Mouse (Mus musculus): Measurements from ENCODE around the gene Spast.
"Not testable (repeated sequence)": the region's sequence is repeated elsewhere in the genome, so short reads cannot be mapped to it uniquely, and the experiment has no call there.

Spast gene

DNA sequence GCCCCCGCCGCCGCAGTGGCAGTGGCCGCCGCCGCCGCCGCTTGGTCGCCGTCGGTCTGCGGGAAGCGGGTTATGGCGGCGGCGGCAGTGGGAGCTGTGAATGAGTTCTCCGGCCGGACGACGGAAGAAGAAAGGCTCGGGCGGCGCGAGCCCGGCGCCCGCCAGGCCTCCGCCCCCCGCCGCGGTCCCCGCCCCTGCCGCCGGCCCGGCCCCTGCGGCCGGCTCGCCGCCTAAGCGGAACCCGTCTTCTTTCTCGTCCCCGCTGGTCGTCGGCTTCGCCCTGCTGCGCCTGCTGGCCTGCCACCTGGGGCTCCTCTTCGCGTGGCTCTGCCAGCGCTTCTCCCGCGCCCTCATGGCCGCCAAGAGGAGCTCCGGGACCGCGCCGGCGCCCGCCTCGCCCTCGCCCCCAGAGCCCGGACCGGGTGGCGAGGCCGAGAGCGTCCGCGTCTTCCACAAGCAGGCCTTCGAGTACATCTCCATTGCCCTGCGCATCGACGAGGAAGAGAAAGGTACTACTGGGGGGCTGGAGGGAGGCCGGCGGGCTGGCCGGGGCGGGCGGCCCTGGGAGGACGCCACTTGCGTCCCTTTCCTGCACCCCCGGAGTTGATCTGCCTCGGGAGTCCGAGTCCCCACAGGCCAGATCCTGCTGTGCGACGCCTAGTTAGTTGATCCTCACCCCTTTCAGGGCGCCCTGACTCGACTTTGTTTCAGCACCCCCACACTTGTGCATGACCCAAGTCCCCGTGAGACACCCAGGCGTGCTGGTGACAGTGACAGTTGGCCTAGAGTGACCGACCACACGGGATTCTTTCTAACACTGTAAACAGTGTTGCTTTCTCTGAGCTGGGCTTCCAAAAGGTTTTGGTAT lies at the start of gene Spast:
Gene Spast (plus strand): TSS at position 51 of the 868 bp plus-strand sequence.
- peak; percentile 62 for DNase-seq

DNA sequence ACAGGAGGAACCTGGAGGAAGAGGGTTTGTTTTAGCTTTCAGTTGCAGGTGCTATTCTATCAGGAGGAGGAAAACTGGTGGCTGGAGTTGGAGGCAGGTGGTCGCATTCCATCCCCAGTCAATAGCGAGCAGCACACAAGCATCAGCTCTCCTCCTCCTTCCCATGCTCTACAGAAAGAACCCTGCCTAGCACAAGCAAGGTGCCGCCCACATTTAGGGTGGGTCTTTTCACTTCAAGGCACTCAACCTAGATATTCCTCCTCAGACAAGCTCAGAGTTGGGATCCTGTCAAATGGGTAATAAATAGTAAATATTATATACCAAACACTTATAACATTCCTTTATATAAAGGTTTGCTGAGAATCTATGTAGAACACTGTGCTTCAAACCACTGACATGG lies 48.6 kb upstream of the Spast start:
- no peak for DNase-seq

DNA sequence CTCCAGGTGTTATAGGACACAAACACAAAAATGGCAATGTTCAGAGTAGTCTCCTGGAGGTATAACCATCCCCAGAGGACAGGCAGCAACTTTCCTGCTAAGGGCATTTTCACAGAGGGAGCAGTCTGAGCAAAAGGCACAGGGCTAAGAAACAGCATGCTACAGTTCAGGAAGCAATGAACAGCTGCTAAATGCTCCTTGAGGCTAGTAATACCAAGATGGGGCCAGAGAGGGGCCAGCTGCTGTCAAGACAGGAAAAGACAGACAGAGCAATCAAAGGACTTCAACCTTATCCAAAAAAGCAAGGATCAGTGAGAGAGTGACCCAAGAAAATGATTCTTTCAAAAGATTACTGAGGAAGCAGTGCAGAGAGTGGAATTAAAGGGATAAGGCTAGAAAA lies 47.9 kb upstream of the Spast start:
- DNase-seq: no peak

DNA sequence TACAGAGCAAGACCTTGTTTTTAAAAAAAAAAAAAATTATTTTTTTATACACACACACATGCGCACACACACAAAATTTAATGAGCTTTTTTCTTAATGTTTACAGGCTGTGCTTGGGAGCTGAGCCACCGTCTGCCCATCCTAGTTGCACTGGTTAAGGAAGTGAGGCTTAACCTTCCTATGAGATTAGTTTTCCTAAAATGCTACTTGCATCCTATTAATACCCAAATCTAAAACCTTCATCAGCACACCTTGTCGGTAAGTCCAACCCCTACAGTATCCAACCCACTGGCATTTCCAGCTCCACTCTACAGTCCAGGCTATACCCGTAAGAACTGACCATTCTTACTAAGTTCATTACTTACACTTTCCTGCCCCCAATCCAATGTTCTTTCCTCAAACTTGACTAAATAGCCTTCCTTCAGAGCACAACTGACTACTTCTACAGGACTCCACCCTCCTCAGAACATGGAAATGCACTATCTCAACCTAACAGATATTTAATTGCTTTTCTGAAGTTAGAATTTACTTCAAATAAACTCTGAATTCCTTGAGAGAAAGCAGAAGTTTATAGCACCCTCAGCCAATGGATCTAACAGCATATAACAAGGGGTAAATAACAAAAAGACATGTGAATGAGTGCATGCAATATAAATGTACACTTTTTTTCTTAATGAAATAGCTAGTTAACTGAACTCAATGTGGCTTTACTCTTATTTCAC lies 47.0 kb upstream of the Spast start:
- no peak for DNase-seq

DNA sequence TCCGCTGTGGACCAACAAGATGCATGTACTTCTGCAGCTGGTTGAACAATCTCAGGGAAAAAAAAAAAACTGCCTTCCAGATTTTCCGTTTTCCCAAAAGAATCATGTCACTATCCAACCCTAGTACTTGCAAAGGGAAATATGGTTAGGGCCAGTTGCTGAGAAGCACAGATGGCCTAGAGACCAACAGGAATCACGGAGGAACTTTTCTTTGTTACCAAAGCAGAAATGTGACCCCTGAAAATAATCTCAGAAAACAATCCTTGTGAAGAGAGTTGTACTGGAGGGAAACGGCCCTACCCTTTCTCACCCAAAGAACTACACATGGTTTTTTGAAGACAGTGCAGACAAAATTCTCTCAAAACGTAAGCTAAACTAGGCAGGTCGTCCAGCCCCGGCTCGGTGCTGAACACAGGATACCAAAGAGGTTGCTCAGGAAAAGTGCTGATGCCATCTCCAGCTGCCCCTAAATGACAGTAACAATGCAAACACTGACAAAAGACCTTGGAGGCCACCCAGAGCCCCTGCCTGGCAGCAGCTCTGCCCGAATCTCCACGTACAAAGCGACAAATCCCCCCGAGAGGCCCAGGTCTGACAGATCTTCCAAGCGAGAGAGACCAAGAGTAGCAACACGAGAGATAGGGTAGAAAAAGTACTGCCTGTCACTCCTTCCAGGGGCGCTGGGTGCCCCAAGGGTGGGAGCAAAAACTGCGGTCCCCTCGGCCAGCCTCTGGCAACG lies 44.9 kb upstream of the Spast start:
- no peak for DNase-seq

DNA sequence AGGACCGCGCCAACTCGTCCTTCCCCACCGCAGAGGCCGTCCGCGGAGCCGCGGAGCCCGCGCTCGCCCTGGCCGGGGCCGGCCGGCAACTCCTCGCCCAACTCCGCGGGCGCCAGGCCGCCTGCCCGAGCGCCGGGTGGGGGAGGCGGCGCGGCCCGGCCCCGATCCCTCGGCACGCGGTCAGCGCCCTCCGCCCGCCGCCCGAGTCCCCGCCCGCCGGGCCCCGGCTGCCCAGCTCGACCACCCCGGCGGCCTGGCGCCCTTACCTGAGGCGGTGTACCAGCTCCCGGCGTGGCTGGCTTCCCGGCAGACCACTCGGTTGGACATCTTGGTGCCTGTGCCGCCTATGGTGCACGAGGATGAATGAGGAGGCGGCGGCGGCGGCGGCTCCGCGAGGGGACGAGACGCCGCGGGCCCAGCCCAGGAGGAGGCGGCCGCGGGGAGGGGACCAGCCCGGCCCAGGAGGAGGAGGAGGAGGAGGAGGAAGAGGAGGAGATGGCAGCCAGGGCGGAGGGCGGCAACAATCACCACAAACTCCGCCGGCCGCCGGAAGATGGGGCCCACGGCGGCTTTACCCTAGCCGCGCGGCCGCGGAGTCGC lies 44.3 kb upstream of the Spast start:
- peak; percentile 75 for DNase-seq

DNA sequence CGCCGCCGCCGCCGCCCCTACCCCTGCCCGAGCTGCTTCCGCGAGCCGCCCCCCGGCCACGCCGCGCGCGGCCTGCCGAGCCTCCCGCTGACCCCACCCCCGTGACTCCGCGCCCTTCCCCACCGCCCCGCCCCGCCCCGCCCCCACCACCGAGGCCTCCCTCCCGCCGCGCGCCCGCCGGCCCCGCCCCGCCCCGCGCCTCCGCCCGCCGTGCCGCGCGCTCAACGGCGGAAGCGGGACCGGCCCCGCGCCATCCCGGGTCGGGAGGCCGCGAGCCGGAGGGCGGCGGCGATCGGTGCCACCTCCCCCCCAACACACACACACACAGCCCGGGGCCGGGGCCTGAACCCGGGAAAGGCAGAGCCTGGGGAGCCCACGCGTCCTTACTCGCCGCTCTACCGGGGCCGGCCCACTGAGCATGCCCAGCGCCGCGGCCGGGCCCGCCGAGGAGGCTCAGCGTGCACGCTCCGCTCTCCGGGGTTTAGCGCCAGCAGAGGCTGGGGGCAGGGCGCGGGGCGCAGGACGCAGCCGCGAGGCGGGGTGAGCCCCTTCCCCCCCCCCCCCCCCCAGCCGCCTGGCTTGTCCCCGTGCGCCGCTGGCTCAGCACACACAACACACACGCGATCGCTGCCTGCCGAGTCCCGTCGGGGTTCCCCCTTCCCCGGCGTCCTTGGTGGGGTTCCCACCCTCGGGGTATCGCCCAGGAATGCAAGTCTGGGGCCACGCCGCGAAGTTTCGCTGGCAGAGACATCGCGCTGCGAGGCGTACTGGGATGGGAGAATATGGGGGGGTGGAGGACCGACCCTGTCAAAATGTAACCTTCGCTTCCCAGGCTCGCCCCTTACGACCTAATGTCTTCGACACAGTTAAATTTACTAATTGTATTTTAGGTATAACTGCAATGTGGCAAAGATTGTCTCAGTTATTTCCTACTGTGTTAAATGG lies 43.5 kb upstream of the Spast start, which contains the start of gene Memo1:
Gene Memo1 (minus strand): TSS at position 496 of the 945 bp plus-strand sequence.
- DNase-seq: peak; percentile 89

DNA sequence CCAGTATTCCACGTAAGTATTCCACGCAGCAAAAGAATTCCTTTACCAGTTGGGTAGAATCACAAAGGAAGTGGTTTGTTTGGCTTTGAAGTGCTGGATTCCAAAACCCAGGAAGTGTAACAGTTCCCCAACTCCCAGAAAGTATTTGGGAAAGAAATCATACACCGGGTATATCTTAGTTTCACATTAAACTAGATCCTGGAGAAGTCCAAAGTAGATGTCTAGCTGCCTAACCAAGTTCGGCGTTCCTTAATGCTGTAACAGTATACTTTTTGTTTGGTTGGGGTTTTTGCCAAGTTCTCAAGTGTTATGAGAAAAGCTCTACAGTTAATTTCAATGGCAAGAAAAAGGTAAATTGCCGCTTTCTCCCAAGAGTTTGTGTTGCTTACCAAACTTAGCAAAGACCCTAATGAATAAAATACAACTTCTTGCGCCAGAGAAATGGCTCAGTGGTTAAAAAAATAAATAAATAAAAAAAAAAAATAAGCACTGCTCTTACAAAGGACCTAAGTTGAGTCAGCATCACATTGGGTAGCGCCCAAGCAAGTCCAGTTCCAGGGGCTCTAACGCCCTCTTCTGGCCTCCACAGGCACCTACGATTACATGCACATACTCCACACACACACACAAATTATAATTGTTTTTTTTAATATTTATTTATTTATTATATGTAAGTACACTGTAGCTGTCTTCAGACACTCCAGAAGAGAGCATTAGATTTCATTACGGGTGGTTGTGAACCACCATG lies 42.5 kb upstream of the Spast start:
- DNase-seq: no peak

DNA sequence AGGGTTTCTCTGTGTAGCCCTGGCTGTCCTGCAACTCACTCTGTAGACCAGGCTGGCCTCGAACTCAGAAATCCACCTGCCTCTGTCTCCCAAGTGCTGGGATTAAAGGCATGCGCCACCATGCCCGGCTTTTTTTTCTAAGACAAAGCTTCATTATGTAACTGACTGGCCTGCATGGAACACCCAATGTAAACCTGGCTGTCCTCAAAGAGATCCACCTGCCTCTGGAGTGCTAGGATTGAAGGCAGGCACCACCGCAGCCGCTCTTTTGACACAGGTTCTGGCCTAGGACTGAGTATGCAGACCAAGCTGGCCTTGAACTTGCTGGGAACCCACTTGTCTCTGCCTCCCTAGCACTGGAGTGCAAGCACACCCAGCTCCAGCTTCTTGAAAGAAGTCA lies 41.8 kb upstream of the Spast start:
- not testable (repeated sequence) for DNase-seq

DNA sequence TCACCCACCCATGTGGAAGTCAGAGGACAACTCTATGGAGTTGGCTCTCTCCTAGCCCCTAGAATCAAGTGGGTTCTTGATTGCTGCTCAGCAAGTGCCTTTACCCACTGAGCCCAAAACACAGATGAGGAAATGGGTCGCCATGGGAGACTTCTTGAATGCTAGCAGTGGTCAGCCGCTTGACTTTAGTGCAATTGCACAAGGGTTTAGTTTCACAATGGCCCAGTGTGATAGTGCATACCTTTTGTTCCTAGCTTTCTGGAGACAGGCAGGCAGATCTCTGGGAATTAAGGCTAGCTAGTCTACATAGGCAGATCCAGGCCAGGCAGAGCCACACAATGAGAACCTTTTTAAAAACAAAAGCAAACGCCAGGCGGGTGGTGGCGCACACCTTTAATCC lies 38.7 kb upstream of the Spast start:
- DNase-seq: no peak

DNA sequence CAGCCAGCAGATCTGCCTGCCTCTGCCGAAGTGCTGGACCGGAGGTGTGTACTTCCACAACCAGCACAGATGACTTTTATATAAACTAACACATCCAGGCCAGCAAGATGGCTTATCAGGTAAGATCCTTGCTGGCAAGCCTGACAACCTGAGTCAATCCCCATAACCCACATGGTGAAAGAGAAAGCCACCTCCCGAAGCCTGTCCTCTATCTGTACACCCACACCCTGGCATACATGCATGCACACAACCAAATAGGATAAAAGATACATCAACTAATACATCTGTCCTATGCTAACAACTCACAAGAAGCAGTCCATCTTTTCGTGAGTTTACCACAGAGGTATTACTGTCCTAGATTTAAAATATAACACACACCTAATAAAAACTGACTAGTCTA lies 34.7 kb upstream of the Spast start:
- DNase-seq: no peak

DNA sequence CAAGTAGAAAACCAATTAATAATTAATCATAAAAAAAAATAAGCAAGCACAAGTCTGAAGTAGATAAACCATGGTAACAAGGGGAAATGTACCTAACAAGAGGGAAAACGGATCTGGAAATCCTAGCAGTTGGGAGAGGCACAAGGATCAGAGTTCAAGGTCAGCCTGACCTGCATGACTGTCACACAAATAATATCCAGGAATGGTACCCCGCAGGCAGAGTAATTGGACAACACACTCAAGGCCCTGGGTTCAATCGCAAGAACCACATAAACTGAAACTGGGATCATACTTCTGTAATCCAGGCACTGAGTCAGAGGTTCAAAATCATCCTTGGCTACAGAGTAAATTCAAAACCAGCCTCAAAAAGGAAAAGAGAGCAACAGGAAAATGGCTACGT lies 33.2 kb upstream of the Spast start:
- DNase-seq: no peak

DNA sequence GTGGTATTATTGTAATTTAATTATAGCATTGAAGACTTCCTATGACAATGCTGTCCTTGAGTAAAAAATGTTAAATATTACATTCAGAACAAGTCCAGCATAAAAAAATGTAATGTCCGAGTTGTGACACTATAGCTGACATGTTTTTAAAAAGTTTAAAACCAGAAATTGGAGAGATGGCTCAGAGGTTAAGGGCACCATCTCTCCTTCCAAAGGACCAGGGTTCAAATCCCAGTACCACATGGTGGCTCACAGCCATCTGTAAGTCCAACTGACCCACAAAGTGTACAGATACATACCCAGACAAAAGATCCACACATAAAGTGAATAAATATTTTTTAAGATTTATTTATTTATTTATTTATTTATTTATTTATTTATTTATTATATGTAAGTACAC lies 32.8 kb upstream of the Spast start:
- no peak for DNase-seq

DNA sequence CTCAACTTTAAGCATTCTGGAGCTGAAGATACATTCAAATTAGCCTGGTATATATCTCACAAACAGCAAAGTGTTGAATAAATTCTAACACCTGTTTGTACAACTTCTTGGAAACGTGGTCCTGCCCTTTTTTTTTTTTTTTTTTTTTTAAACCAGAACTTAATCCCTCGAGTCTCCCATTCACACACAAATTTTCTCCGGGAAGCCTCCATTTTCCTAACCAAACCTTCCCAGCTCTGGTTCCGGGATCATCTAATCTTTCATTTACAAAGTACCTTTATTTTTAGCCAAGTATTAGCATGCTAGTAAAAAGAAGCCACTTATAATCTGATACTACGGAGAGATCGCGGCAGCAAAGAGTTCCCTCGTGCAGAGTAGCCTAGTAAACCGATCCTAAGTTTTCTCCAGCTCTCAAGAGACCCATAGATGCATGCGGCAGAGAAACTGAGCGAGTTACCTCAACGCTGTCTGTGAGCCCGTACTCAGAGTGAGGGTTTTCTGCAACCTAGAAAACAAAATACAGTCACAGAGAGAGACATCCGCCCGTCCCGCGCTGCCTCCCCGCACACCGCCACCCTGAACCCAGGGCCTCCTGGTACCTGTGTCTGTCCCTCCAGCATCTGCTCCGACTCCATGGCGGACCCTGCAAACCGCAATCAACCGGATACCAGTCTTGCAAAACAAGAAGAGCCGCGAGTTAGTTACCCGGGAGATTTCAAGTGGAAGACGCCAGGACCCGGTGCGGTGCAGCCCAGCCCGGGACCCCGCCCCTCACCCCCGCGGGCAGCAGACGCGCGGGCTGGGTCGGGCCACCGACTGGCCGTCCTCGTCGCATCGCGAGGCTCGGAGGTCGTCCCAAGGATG lies 23.1 kb upstream of the Spast start:
- no peak for DNase-seq

DNA sequence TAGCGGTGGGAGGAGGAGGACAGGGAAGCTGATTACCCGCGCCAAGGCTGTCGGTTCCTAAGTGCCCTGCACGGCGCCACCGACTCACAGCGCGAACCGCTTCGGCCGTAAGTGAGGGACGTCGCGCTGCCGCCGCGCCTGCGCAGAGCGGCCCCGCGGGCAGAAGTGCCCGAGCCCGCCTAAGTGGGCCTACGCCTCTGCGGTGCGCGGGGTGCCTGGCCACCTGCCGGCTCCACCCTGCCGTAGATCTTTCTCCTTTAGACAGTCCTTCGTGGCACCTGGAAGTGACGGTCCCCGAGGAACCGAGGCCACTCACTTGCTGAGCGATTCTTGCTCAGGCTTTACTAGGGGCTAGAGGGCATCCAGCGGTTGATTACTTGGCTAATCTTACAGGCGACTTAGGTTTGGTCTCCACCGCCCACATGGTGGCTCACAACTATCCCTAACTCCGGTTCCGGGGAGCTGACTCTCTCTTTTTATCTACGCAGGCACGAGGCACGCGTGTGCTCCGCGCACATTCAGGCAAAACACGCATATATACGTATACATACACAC lies 22.4 kb upstream of the Spast start:
- DNase-seq: peak; percentile 85

DNA sequence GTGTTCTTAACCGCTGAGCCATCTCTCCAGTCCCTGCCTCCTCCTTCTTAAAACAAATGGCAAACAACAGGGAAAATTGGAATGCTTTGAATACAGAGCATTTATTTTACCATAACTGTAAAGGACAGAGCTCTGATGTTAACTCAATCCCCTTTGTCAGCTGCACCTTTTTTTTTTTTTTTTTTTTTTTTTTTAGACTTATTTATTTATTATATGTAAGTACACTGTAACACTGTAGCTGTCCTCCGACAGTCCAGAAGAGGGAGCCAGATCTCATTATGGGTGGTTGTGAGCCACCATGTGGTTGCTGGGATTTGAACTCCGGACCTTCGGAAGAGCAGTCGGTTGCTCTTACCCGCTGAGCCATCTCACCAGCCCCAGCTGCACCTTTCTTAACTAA lies 20.1 kb upstream of the Spast start:
- DNase-seq: no peak

DNA sequence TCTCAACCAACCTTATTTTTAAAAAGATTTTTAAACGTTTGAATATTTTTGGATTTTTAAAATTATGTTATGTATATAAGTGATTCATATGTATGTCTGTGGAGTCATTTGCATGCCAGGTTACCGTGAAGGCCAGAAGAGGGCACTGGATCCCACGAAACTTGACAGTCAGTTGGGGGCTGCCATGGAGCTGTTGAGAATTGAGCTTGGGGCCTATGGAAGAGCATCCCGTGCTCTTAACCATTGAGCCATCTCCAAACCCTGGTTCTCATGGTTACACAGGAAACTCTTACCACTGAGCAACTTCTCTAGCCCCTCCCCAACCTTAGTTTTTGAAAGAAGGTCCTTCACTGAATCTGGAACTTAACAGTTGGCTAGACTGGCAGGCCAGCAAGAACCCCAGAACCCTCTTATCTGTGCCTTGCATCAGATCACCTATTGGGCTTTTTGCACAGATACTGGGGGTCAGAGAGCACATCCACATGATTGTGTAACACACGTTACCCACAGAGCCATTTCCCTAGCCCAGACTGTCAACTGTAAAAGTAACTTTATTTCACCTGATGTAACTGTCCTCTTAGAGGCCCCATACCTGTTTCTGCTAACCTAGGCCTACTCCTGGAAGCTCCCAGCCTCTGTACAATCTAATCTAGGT lies 16.3 kb upstream of the Spast start:
- DNase-seq: no peak

DNA sequence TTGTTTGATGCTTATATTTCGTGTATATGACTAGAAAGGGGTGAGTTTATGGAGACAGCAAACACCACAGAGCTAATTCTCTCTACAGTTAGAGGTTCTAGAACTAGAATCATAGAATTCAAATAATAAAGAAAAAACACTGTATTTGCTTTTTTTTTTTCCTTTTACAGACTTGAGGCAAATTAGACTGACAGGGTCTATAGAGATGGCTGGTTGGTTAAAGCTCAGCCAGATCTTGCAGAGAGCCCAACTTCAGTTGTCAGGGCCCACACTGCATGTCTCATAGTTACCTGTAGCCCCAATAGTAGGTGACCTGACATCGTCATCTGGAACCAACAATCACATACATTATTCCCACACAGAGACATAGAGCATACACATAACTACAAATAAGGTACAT lies 14.9 kb upstream of the Spast start, which contains the start of gene Dpy30:
Gene Dpy30 (minus strand): TSS at position 101 of the 400 bp plus-strand sequence.
- no peak for DNase-seq

DNA sequence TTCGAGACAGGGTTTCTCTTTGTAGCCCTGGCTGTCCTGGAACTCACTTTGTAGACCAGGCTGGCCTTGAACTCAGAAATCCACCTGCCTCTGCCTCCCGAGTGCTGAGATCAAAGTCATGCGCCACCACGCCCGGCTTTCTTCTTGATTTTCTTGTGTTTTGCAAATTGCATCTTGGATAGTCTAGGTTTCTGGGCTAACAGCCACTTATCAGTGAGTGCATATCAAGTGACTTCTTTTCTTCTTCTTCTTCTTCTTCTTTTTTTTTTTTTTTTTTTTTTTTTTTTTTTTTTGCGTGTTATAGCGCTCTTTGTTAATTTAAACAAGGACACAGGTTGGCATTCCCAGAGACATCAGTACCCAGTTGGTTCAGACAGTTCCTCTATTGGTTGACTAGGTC lies 11.6 kb upstream of the Spast start:
- not testable (repeated sequence) for DNase-seq

Data from right cerebral cortex, postnatal 14 days (tissue).